Mouse (Mus musculus): ENCODE data around the gene Thbd.

- TF ChIP-seq CTCF (IDR thresholded peaks at IDR 0.05; ENCODE audit: borderline replicate concordance, control insufficient read depth, extremely low read depth, insufficient read depth, low read length, poor library complexity) (no peak), POLR2A (IDR thresholded peaks at IDR 0.05; ENCODE audit: control insufficient read depth, extremely low read depth, insufficient read depth, low read length, poor library complexity) (no peak)
Measured at GRCm38 (mm10) chr2:148397784-148398100, 10.2 kb downstream of the Thbd start.

Measured in thymus, adult 2 months (tissue).